Mouse (Mus musculus) thymus, postnatal 14 days (tissue): Measurements from ENCODE around the gene Smim22.
A peak's percentile ranks its signal among the peaks of the same experiment; 100 is the strongest.

ENCODE experiments used
- DNase-seq: peaks from one replicate; pipeline ENCODE4 v3.0.0; 2021

Gene Smim22

DNA sequence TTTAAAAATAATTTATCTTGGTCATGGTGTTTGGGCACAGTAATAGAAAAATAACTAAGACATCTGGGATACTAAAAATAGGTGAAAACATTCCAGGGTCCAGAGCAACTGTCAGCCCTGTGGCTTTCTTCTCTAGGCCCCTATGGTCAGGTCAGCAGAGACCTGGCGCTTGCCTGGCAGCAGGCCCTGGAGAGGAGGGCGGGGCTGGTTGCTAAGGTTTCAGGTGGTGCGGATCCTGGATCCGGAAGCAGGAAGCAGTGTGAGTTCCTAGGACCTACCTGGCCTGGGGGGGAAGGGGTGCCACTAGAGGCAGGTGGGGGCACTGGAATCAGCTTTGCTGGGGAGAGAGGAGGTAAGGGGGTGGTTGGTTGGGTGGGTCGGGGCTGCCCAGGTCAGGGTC, at the start of gene Smim22:
Smim22 (plus strand) TSS at position 222 of the 400 bp plus-strand sequence.
- DNase-seq = no peak

- no peak for DNase-seq
Observed at GRCm38 (mm10) chr16:4957446-4957845, 49.6 kb upstream of the Smim22 start.

- no peak for DNase-seq
Observed at GRCm38 (mm10) chr16:4960260-4960659, 46.8 kb upstream of the Smim22 start.

DNA sequence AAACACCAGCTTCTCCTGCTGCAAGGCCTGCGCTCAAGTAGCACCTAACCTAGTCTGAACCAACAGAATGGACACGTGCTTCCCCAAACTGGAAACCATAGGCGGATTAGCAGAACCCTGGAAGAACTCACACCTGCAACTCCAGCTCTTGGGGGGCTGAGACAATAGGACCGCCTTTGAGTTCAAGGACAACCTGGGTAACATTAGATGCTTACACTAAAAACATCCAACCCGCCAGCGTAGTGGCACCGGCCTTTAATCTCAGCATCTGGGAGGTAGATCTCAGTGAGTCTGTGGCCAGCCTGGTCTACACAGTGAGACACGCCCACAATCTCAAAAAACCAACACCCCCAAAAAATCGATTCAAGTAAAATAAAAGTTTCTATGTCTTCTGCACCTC, 43.7 kb upstream of the Smim22 start:
- DNase-seq = no peak

DNA sequence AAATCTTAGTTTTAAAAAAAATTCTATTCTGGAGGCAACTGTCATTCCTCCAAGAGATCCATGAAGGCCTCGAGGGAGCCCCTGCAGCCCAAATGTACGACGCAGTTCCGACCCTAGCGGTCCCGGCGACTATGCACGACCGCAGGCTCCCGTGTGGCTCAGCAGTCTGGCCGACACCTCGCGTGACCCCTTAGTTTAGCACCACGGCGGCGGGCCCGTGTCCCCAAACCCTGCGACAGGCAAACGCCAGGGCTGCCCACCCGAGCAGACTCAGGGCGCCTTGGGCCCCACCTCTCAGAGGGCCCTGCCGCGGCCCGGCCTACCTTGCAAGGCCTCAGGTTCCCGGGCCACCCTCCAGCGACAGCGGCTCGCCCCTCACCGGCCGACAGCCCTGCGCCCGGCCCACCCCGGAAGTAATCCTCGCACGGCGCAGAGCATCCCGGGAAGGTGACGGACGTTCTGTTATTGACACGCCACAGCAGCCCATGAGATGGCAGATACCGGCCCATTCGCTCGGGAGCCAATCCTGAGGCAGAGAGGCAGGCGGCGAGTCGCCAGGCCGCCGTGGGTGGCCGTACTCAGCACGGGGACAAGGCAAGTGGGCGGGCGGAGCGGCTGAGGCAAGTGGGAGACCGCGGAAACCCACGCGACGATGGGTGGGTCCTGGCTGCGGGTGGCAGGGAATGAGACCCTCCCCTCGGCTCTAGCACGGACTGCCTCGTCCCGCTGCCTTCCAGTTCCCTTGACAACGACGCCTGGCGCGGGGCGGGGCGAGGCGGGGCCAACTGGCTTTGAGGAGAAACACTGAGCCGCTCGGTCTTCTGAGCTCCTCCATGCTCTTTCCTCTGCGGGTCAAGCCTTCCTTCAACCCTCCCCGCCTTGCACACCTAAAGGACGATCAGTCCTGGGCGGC, 43.0 kb upstream of the Smim22 start, which contains the start of gene Anks3:
Anks3 (minus strand) TSS at position 409 of the 913 bp plus-strand sequence.
- DNase-seq = peak; percentile 96

DNA sequence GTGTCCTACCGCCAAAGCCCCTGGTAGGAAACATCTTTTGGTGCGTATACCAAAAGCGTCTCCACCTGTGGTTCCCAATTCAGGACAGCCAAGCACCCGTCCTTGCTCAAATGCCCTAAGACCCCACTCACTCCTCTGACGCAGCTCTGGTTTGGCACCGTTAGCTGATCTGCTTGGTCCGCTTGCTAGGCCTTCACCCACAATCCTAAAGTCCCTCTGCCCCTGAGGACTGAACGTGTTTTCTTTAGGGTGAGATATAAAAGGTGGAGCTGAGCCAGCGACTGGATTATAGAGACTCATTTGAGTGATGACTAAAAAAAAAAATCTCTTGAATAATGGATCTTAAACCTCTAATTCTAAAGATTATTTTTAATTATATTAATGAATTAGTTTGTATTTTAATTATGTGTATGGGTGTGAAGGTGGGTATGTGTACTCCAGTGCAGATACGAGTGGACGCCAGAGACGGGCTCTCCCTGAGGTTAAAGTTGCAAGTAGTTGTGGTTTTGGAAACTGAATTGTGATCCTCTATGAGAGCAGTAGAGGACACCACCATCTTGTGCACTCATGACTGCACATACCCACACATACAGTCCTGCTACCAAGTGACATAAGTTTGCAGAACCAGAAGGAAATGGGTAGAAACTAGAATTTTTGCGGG, 42.2 kb upstream of the Smim22 start:
- DNase-seq = no peak

- DNase-seq = no peak
Observed at GRCm38 (mm10) chr16:4965392-4966129, 41.5 kb upstream of the Smim22 start.

DNA sequence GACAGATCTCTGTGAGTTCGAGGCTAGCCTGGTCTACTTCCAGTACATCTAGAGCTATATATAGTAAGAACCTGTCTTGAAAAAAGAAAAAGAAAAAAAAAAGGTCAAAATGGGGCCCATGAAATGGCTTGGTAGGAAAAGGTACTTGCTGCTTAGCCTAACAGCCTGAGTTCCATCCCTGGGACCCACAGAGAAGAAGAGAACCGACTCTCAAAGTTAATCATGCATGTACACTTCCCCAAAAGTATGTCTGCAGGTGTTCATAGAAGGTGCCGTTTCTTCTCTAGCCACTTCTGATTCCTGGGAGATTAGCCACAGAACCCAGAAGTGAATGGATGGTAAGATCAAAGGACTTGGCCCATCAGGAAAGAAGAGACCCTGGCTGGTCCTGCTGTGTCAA, 38.7 kb upstream of the Smim22 start:
- DNase-seq = no peak

DNA sequence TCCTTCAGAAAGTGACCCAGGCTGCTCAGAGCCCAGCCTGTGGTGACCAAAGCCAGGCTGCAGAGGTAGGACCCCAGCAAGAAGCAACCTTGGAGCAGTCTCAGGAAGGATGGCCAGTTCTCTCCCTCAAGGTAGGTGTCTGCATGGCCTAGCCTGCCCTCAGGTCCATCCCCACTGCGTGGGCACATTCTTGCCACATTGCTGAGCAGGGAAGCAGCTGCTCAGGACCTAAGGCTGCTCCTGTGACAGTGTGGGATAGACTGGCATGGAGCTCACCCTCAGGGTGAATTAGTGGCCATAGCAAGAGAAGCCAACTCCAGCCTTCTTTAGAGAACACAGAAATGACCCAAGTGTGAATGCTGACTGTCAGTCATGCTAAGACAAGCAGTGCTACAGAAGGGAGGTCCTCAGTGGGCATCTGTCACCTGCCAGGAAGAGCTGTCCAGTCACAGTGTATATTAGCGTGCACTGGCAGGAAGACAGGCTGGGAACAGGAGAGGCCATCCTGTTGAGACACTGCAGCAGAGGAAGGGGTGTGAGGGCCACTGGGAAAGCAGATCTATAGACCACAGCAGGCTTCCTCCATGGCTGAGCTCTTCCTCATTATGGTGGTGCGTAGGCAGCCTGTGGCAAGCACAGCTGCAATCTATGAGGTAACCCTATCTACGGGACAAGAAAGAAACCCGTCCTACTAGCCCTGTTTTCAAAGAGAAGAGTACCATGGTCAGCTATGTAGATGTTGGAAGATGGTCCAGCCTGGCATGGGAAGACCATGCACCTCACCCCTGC, 37.8 kb upstream of the Smim22 start:
- no peak for DNase-seq

DNA sequence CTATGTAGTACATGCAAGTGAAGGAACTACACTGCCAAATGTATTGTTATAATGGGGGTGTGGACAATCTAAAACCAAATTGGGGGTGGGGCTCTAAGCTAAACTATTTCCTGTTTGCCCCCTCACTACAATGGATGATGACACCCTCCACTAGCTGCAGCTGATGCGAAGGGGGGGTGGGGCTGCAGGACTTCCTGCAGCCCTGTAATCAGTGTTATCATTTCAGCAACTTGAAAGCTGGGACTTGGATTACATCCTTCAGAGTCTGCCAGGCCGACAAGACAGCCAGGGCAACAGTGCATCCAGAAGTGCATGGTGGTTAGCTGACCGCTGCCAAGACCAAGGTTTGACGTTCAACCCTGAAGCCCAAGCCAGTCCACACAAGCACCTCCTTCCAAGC, 35.5 kb upstream of the Smim22 start:
- peak; percentile 32 for DNase-seq

- DNase-seq = peak; percentile 37
Observed at GRCm38 (mm10) chr16:4974521-4974920, 32.6 kb upstream of the Smim22 start.

DNA sequence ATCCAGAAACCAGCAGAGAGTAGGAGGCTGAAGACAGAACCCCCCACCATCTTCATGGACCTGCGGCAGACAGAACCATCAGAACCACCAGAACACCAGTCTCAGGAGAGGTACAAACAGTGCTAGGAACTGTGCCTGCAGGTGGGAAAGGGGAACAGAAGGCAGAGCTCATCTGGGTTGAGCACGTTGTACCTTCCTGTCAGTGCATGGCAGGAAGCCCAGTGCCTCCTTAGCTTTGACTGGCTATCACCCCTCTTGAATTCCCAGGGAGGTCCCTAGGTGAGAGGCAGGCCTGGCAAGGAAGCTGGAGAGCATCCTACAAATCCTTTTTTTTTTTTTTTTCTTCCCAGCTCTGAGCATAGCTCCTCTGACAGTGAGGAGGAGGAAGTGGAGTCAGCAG, 30.9 kb upstream of the Smim22 start:
- DNase-seq = no peak

DNA sequence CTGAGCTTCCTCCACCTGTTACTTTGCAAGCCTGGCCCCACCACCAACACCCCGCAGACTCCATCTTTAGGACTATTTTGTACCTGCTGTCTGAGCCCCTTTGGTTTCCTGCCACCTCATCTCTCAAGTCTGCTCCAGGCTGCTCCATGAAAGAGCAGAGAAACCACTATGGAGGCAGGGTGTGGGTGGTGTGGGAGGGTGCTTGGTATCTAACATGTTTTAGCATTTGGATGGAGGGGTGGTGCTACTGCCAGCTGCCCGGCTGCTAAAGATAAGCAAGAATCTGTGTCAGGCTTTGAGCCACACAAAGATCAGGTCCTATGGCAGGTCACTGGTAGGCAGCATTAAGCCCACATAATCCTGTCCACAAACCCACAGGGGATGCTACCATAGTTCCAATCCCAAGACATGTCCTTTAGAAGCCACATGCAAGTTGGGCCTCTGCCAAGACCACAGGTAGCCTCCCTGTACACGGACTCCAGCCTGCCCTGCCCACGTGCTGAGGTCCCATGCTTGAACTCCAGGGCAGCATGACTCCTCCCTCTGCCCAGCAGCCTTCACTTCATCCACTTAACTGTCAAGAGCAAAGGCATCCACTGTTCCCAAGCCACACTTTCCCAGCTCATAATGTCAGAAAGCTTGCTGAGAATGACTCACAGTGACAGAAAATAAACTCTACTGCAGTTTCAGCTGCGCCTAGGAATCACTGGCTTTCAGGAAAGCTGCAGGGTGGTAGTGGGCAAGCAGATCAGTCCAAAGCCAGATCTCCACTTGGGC, 28.6 kb upstream of the Smim22 start:
- DNase-seq = no peak

DNA sequence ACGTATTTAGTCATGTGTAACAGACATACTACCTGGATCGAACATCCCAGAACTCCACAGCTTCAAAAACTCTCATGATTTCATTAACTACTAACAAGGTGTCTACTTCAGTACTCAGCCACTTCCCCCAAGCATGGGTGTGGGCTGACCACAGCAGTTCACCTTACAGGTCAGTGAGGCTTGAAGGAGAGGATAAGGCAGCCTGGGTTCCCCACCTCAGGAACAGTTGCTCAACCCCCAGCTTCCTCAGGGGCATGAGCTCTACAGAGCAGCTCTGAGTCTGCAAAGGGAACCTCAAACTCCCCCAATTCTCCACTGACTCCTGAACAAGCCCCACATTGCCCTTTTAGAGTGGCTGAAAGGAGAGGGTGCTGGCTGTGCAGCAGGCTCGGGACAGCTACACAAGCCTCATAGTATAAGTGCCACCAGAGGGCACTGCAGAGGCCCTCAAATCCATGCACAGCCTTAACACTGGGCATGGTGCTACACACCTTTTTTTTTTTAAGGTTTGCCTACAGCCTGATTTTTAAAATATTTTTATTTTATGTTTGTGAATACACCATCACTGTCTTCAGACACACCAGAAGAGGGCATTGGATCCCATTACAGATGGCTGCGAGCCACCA, 27.2 kb upstream of the Smim22 start:
- DNase-seq = peak; percentile 32

DNA sequence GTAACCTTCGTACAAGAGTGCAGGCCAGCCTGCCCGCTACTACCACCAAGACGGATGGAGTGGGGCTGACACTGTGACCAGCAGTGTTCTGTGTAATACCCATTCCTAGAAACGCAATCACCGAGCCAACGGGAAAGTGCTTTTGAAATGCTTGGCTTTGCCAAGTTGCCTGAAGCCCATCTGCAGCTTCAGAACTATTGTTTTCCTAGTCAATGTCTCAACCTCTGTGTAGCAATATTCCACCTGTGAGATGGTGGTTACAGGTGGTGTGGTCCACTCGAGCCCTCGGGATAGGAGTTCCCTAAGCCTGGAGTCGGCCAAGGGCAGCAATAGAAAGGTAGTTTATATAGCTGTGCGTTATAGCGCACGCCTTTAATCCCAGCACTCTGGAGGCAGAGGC, 22.4 kb upstream of the Smim22 start:
- no peak for DNase-seq

DNA sequence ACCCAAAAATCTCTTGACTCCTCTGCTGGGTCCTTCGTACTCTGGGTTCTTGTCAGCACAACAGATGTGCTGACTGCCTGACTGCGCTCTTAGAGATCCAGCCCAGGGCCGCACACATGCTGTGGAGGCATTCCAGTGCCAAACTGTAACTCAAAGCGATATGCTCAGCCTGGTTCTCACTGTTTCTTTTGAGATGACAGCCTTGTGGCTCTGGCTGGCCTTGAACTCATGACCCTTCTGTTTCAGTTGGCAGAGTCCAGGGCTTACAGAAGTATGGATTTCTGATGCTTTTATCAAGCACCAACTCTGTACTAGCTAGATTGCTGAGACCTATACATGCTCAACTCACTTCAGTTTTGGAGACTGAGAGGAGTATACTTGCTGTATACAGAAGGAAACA, 13.8 kb upstream of the Smim22 start:
- DNase-seq = no peak

DNA sequence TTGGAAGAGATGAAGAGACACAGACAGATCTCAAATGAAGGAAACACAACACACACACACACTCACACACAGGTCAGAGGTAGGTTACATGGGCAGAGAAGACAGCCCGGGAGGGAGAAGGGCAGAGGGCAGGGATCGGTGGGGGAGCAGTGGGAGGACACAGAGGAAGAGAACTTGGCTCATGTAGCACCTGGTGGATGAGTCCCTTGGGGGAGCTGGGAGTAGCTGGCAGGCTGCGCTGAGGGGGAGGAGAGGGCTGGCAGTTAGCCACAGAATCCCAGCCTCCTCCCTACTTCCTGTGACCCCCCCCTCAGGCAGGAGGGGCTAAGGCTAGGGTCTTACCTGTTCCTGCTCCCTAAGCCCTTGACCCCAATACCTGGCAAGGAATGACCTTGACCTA, 9.5 kb upstream of the Smim22 start, which contains the start of gene Sept12:
Sept12 (minus strand) TSS at position 300 of the 400 bp plus-strand sequence.
- DNase-seq = no peak

GRCm38 (mm10) chr16:4998984-4999383, 8.1 kb upstream of the Smim22 start:
- DNase-seq = no peak

GRCm38 (mm10) chr16:5000611-5001010, 6.5 kb upstream of the Smim22 start:
- no peak for DNase-seq

DNA sequence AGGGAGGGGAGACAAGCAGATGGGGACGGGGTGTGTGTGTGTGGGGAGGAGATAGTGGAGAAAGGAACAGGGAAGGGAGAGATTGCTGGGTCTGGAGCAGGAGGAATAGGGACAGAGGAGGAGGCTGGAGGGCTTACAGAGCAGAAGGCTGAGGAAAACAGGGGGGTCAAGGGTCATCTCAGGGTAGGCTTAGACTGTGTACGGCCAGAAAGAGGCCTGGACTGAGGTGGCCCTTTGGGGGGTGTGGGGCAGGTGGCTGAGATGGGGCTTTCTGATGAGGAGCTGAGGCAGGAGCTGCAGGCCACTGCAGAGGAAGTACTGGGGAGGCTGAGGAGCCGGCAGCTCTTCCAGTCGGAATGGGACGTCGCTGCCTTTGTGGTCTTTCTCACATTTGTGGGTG, 404 bp downstream of the Smim22 start:
- no peak for DNase-seq

GRCm38 (mm10) chr16:5008076-5008475, 988 bp downstream of the Smim22 start:
- no peak for DNase-seq
